Mouse (Mus musculus): ENCODE measurements at regions not wholly inside any gene's neighbourhood (a gene's known extent, or its start where the extent isn't known, plus 50 kb on each side); places are given as distances from the start of the nearest gene placed in this dataset.

DNA sequence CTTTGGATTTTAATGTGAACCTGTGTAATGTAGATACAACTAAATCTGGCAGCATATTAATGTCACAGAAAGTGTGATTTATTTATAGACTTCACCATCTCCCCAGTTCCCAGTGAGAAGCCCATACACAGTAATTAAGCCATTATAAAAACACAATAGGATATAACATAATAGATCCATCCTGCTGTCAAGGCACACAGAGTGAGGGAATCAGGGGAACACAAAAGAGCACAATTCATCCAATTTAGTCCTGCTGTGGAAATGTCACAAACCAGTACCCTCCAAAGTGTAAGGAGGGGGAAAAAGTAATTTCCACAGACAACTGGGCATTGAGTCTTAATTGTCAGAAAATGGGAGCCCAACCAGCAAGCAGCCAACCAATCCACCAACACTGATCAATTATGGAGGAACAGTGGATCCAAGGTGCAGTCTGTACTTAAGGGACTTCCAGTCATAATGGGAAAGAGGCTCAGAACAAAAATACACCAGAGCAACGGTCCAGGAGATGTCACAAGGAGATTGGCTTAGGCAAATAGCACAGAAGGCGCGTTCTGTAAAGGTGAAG is 336.1 kb downstream of the Cog6 start:
- no peak for DNase-seq

DNA sequence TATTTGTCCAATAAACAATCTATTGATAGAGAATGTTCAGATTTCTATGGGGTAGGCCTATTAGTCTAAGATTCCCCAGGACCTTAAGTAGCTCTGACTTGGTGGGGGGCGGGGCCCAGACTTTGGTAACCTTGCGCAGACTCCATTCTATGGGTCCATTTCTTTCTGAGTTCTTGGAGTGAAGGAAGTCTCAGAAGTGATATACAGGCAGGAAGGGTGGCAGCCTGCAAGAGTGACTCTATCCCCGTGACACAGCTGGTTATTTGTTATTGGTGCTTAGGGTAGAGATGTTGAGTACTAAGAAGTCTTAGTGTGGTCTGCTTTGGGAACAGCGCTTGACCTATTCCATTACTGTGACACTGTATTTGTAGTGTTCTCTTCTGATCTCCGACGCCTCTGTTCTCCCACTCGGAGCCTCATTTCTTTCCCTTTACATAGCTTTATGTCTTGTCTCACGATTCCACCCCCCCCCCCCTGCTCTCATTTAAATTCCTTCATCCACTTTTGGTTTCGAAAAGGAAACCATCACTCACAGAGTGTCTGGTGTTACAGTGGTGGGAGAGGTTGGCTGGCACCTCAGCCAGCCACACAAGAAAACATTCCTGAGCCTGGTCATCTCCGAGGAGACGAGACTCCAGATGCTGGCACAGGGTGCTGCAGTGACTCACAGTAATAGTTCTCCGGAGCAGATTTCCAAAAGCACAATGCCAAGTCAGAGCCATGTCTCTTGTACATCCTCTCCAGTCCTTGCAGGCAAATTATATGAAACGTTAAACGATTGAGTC is 340.0 kb downstream of the Cog6 start:
- no peak for DNase-seq

GRCm38 (mm10) chr3:52670628-52671028 is 346.4 kb downstream of the Cog6 start:
- DNase-seq = no peak

DNA sequence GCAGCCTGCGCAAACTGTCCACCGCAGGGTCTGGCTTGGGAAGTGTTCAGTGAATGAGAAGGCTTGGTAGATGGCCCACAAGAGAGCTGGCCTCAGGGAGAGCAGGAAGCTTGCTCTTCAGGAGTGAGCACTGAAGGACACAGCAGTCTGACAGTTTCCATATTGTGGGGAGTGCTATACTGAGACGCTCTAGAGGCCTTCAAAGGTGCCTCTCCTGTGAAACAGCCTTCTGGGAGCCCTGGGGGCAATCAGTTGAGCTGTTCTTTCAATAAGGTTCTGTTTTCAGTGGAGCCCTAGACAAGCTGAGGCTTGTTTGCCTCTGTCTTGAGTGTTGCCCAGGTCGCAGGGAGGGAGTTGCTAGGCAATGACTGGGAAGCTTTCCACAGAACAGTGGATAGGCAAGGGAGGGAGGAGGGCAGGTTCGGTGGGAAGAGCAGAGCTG is 353.9 kb downstream of the Cog6 start:
- DNase-seq = no peak

DNA sequence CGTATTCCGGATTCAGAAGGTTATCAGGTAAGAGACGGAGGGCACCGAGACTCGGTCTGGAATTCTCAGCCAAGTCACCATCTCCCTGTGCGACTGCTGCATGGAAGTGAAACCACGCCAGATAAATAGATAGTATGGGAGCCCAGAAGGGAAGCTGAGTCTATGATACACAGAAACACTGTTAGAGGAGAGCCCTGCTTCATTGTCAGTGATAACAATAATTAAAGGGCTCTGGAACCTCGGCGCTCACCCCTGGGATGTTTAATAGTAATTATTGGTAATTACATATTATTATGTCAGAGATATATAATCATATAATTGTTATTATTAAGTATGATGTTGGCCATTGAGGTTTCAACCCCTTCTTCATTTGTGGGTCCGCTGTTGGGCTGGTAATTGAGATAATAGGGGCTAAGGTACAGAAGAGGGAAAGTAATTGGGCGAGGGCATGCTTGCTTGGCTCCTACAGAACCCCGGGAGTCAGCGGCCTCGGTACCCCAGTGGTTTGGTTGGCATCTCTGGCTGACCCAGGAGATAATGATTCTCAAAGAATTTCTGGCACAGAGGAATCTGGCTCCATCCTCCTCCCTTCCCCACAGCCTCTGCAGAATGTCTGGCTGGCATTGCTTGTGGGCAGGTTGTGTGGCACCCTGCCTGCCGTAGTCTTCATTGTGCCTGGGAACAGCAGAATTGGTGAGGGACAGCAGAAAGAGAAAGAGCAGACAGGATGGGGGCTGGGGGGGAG is 354.7 kb downstream of the Cog6 start:
- peak; percentile 55 for DNase-seq

DNA sequence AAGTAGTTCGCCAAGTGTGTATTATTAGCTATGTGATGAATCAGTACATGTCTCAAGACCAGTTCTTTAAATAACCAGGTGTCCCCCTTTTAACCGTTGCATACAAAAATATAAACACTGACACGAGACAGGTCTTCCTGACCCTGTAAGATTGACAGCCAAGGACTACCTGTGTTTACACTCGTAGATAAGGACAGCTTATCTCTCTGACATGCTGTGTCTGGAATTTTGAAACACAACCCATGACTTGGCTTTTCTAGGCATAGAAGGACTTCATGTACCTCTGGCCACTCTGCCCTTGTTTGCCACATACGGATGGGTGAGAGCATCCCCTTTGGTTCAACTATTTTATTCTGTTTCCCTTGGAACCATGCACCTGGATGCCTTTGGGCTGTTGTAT is 364.0 kb downstream of the Cog6 start:
- DNase-seq = no peak

DNA sequence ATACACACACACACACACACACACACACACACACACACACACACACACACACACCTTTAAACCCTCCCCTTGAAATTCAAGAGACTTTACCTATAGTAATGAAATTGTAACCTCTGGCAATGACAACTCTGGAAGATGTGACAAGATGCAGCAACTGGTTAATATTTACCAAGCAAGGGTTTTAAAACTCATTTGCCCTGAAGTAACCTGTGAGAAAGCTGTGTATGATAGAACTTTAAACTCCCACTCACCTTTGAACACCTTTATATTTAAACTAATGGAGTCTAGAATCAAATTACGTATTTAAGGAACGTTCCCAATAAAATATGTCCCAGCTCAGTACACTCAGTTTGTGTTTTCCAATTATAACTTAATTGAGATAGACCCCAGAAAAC is 364.6 kb downstream of the Cog6 start:
- DNase-seq = no peak

DNA sequence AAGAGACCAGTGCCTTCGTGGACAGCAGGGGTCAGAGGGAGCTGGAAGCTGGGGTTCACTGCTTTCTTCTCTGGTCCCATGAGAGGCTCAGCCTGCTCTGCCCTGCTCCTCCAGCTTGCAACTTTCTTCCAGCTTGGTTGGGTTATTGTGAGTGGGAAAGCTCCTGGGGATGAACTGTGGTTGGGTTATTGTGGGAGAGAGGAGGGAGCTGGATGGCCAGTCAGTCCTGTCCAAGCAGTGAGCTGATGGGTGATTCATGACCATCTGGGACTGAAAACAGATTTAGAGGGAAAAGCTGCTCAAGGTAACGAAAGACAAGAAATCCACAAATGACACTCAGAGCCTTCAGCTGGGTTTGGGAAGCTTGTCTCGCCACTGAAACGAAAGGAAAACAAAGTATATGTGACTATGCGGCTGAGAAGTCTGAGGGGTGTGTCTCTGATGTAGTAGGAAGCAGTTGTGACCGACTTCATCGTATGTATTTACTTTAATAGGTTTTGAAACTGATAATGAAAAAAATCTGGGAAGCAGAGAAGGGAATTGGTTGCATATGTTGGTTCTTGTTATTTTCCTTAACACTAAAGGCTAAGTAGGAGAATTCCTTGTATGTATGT is 365.1 kb downstream of the Cog6 start:
- no peak for DNase-seq

DNA sequence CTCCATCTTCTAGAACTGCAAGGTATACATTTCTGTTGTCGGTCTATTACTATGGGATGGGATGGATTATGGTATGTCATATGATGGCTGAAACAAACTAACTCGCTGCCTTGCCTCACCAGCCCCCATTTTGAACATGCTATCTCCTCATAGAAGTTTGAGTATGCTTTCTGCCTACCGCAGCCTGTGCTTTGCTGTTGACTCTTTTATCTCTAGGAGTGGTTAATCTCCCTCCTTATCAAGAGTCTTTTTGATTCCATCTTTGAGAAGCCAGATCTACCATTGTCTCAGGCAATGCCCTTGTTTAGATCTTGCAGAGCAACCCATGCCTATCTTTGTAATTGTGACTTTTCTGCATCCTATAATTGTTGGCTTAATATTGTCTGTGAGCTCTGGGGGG is 367.0 kb downstream of the Cog6 start:
- DNase-seq = no peak

DNA sequence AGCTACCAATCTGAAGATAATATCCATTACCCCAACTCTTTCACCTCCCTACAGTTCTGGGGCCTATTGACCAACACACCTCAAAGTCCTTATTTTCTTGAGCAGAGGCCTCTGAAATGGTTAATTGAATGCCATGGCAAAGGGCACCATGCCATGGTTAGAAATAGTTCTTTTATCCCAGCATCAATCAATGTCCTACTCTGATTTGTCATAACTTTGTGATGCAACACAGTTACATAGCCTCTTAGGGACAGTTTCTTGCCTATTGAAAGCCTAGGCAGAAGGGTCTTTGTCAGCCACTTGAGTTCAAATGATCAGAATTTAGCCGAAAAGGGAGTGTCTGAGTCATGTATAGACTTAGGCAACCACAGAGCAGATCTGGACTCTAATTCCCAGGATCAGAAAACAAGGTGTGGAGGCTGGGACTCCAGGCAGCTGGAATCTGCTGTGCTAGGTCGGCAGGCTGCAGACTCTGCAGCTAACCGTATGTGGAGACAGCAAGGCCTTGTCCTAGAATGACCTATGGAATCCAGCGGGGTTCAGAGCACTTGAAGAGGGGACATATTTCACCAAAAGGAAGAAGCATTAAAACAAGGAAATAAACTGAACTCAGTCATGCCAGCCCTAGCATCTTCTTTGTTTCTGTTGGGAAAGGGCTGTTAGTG is 368.1 kb downstream of the Cog6 start:
- DNase-seq = no peak

DNA sequence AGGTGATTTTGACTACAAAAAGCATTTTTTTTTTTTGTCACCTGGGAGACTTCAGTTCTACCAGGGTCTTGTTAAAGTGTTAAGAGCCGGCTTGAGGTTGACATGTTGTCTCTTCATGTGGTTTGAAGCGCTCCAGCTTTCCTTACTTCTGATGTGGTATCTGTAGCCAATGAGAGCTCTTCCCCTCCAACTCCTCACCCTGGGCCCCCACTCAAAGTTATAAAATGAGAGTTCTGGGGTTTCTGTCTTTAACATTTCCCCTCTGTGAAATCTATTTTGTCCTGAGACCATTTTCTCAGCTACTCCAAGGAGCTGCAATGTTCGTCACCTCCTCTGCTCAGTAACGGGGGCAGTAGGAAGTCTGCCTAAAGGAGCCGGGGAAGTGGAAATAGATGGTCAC is 369.1 kb downstream of the Cog6 start:
- no peak for DNase-seq

GRCm38 (mm10) chr3:52647161-52647692 is 369.8 kb downstream of the Cog6 start:
- DNase-seq = no peak

- no peak for DNase-seq
Observed at GRCm38 (mm10) chr3:52645156-52645555, 371.9 kb downstream of the Cog6 start.

DNA sequence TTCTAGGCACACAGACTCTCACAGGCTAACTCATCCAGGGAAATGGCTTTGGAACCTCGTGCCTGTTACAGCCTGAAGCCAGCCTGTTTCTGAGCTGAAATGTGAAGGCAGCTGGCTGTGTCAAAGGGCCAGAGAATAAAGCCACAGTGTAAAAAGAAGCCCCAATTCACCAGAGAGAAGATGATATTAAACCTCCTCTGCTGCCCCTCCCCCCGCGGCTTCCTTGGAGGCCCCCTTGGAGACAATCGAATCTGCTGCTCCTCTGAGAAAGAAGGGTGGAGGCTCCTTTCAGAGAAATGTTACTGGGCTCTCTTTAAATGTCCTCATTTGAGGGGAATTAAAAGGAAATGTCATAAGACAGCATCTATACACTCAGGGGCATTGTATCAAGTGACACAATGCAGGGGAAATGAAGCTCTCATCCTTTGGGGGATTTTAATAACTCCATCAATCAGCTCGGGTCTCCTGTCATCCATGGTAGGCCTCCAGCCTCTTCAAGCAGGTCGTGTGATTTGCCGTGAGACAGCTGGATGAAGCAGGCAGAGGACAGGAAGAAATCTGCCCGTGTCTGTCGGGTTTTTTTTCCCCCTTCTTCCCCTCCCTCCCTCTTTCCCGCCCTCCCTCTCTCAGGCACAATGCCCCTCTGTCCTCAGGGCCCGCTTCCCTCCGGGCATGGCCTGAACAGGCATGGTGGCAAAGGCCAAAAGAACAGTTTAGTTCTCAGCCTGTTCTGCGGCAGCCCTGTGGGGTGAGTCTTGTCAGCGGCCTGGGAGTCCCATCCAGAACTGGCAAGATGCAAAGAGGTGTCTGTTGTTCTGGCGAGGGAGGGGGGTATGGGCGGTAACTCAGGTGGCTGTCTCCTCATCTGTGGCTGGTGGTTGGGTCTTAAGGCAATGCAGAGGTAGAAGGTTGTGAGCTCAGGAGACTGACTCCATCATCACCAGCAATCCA is 372.6 kb downstream of the Cog6 start:
- no peak for DNase-seq

GRCm38 (mm10) chr3:52643796-52644177 is 373.2 kb downstream of the Cog6 start:
- no peak for DNase-seq

- no peak for DNase-seq
Observed at GRCm38 (mm10) chr3:52643100-52643551, 373.9 kb downstream of the Cog6 start.

GRCm38 (mm10) chr3:52641226-52642181 is 373.4 kb downstream of the Foxo1 start:
- DNase-seq = peak; percentile 14 to 22

DNA sequence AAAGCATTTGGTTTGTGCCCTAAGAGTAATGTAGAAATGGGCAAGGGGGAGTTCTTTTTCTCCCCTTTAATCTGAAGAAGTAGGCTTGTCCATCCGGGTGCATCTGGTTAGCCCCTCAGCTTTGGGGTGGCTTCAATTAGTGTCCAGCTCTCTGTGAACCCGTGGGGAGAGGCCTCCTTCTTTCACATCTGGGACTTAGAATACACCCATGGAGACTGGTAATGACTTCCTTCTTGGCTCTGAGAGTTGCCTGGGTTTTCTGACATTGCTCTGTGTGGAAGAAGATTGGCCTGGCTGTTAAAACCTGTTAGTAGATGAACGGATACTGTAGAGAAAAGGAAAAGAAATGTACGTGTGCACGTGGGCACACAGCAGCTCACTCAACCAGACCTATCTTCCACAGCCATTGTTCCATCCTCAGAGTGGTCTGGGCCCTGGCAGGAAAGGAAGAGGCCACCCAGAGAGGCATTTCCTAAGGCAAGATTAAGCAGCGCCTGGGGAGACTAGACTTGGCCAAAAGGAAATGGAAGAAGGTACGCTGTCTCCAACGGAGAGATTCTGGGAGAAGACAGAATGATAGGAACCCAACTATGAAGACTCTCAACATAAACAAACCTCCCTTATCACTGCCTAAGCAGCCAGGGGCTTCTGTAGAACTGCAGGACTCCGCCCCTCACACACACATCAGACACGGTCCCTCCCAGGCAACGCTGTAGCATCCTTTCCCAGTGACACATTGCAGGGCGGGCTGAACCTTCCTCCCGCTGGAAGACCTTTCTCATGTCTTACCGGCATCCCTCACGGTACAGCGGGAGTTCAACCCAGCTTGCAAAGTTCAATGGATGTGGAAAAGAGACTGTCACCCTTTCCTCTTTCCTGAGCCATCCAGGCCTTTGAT is 372.4 kb downstream of the Foxo1 start:
- no peak for DNase-seq

DNA sequence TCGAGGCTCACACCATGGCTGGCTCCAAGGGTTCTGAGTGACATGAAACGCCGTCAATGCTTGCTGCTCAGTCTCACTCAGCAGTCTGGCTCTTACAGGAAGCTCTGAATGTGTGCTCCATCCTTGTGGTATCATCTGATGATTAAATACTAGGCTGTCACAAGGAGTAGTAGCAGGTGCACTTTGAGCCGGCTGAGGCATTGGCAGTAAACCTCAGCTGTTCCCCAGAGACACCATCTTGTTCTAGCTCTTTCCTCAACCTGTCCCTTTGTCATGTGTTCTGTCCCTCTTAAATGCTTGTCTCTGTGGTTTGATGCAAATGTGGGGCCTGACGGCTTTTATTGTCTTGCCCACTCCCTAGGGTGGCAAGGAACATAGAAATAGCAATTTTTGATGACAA is 370.7 kb downstream of the Foxo1 start:
- no peak for DNase-seq

Measured in cerebellum, postnatal 36 days (tissue).